Mouse (Mus musculus): ENCODE results near the gene Cep170.

Gene Cep170

GRCm38 (mm10) chr1:176825084-176825483, 11.2 kb upstream of the Cep170 start:
- no peak for DNase-seq (ENCODE audit: low spot score in 2 of 2)

GRCm38 (mm10) chr1:176824611-176825010, 10.7 kb upstream of the Cep170 start:
- no peak for DNase-seq (ENCODE audit: low spot score in 2 of 2)

GRCm38 (mm10) chr1:176823889-176824288, 10.0 kb upstream of the Cep170 start:
- DNase-seq (ENCODE audit: low spot score in 2 of 2) = no peak

- no peak for DNase-seq (ENCODE audit: low spot score in 2 of 2)
These were observed 9.1 kb upstream of the Cep170 start for GRCm38 (mm10) chr1:176822949-176823348.

- DNase-seq (ENCODE audit: low spot score in 2 of 2) = no peak
These were observed 8.1 kb upstream of the Cep170 start for GRCm38 (mm10) chr1:176821929-176822328.

GRCm38 (mm10) chr1:176818763-176819162, 4.9 kb upstream of the Cep170 start:
- DNase-seq (ENCODE audit: low spot score in 2 of 2) = no peak

- DNase-seq (ENCODE audit: low spot score in 2 of 2) = no peak
These were observed 4.3 kb upstream of the Cep170 start for GRCm38 (mm10) chr1:176818147-176818546.

GRCm38 (mm10) chr1:176816728-176817127, 2.9 kb upstream of the Cep170 start:
- no peak for DNase-seq (ENCODE audit: low spot score in 2 of 2)

- DNase-seq (ENCODE audit: low spot score in 2 of 2) = peak; percentile 93 to 94
These were observed 760 bp upstream of the Cep170 start, which contains the start of gene Sdccag8 for GRCm38 (mm10) chr1:176814591-176815062. Sdccag8 (plus strand) TSS chr1:176814660.

GRCm38 (mm10) chr1:176813292-176814035, 403 bp downstream of the Cep170 start:
- DNase-seq (ENCODE audit: low spot score in 2 of 2) = peak; percentile 66 to 68

GRCm38 (mm10) chr1:176812491-176813291, 1.2 kb downstream of the Cep170 start:
- no peak for DNase-seq (ENCODE audit: low spot score in 2 of 2)

- no peak for DNase-seq (ENCODE audit: low spot score in 2 of 2)
These were observed 2.0 kb downstream of the Cep170 start for GRCm38 (mm10) chr1:176811892-176812291.

GRCm38 (mm10) chr1:176810161-176810560, 3.7 kb downstream of the Cep170 start:
- DNase-seq (ENCODE audit: low spot score in 2 of 2) = no peak

GRCm38 (mm10) chr1:176800728-176801365, 13.0 kb downstream of the Cep170 start:
- peak; percentile 36 to 39 for DNase-seq (ENCODE audit: low spot score in 2 of 2)

GRCm38 (mm10) chr1:176798673-176799072, 15.2 kb downstream of the Cep170 start:
- DNase-seq (ENCODE audit: low spot score in 2 of 2) = no peak

- DNase-seq (ENCODE audit: low spot score in 2 of 2) = no peak
These were observed 21.7 kb downstream of the Cep170 start for GRCm38 (mm10) chr1:176792175-176792574.

GRCm38 (mm10) chr1:176789326-176789725, 24.5 kb downstream of the Cep170 start:
- no peak for DNase-seq (ENCODE audit: low spot score in 2 of 2)

- no peak for DNase-seq (ENCODE audit: low spot score in 2 of 2)
These were observed 39.3 kb downstream of the Cep170 start for GRCm38 (mm10) chr1:176774533-176774932.

- DNase-seq (ENCODE audit: low spot score in 2 of 2) = no peak
These were observed 51.6 kb downstream of the Cep170 start for GRCm38 (mm10) chr1:176762295-176762694.

- no peak for DNase-seq (ENCODE audit: low spot score in 2 of 2)
These were observed 53.2 kb downstream of the Cep170 start for GRCm38 (mm10) chr1:176760673-176761072.

- no peak for DNase-seq (ENCODE audit: low spot score in 2 of 2)
These were observed 58.3 kb downstream of the Cep170 start for GRCm38 (mm10) chr1:176755586-176755985.
